Mouse (Mus musculus) hindbrain, embryonic 11.5 days (tissue): ENCODE measurements at regions not wholly inside any gene's neighbourhood (a gene's known extent, or its start where the extent isn't known, plus 50 kb on each side); places are given as distances from the start of the nearest gene placed in this dataset.
"Not testable (repeated sequence)": the region's sequence is repeated elsewhere in the genome, so short reads cannot be mapped to it uniquely, and the experiment has no call there.

Experiments
- ATAC-seq: fragments of 200-750 bp; cut with Nextera tagmentation; 2 replicates; pipeline ENCODE4 v1.8.0; 2017; ENCODE audit warnings: mild to moderate bottlenecking, moderate TSS enrichment, moderate library complexity; ENCODE audit not compliant: low FRiP score
- DNase-seq: peaks from one replicate; pipeline ENCODE4 v3.0.0-alpha.2; 2015; ENCODE audit warnings: low spot score
- H3K27ac ChIP-seq: fragments of 300-500 bp; sonication (generic); 2 replicates; pipeline ENCODE4 v1.5.1; 2014; ENCODE audit warnings: mild to moderate bottlenecking, low read depth, low read length
- H3K27me3 ChIP-seq: fragments of 300-500 bp; sonication (generic); 2 replicates; pipeline ENCODE4 v1.6.1; 2014; ENCODE audit warnings: mild to moderate bottlenecking, low read length, moderate library complexity, mixed read lengths; ENCODE audit not compliant: control insufficient read depth, insufficient read depth
- H3K36me3 ChIP-seq: fragments of 300-500 bp; sonication (generic); 2 replicates; pipeline ENCODE4 v1.6.1; 2014; ENCODE audit warnings: mild to moderate bottlenecking, low read length, moderate library complexity, mixed read lengths; ENCODE audit not compliant: control insufficient read depth, insufficient read depth
- H3K4me1 ChIP-seq: fragments of 300-500 bp; sonication (generic); replicated peaks from 2 replicates; pipeline ENCODE4 v1.6.1; 2014; ENCODE audit warnings: low read length, mixed read lengths; ENCODE audit not compliant: control insufficient read depth, insufficient read depth
- H3K4me2 ChIP-seq: fragments of 300-500 bp; sonication (generic); replicated peaks from 2 replicates; pipeline ENCODE4 v1.6.1; 2014; ENCODE audit warnings: mild to moderate bottlenecking, low read depth, low read length
- H3K4me3 ChIP-seq: fragments of 300-500 bp; sonication (generic); 2 replicates; pipeline ENCODE4 v1.5.1; 2014; ENCODE audit warnings: low read depth, low read length
- H3K9ac ChIP-seq: fragments of 300-500 bp; sonication (generic); 2 replicates; pipeline ENCODE4 v1.6.1; 2014; ENCODE audit warnings: low read depth, low read length
- H3K9me3 ChIP-seq: fragments of 300-500 bp; sonication (generic); 2 replicates; pipeline ENCODE4 v1.6.1; 2016; ENCODE audit warnings: low read length; ENCODE audit not compliant: control insufficient read depth
- WGBS: fragments of 180-500 bp; shearing (Covaris S2); extraction: QIAGEN DNeasy Blood & Tissue Kit; methylation state at CpG from one replicate; pipeline ENCODE4 v1.1.7; 2014; 5-methylcytosine and 5-hydroxymethylcytosine counted together

DNA sequence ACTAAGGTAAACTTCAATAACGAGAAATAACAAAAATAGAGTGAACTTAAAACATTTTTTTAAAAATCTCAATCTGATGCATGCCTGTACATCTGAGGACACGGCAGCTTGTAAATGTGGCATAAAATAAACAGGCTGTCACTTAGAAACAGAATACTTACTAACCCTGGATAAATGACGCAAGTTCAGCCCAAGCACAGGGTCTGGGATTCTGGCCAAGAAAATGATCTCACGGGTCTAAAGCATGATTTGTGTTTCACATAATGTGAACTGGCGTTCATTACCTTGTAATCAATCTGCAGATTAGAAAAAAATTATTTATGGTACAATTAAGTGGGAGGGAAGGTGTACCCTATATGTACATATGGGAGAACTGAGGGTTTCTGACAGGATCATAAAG lies 512.1 kb upstream of the Vrk2 start:
- Histone ChIP-seq H3K4me2 (no peak overlapping the region), H3K4me3 (no peak overlapping the region), H3K9me3 (no peaks in the 10 kb centered on the region), H3K36me3 (no peaks in the 10 kb centered on the region), H3K9ac (no peak overlapping the region), H3K4me1 (no peaks in the 10 kb centered on the region), H3K27me3 (no peaks in the 10 kb centered on the region), H3K27ac (no peak overlapping the region)
- DNase-seq (no peak), ATAC-seq (no peak)
- 82% methylated on average over 5 of the region's 5 CpGs for WGBS

GRCm38 (mm10) chr11:27102906-27103305 lies 509.1 kb upstream of the Vrk2 start:
- H3K9me3 ChIP-seq, result no peaks in the 10 kb centered on the region
- no peak overlapping the region for H3K9ac ChIP-seq
- ATAC-seq (no peak), DNase-seq (no peak)
- H3K4me3 ChIP-seq, result no peak overlapping the region
- no peaks in the 10 kb centered on the region for H3K4me1 ChIP-seq
- no peak overlapping the region for H3K27ac ChIP-seq
- no peaks in the 10 kb centered on the region for H3K36me3 ChIP-seq
- no peaks in the 10 kb centered on the region for H3K27me3 ChIP-seq
- H3K4me2 ChIP-seq, result no peak overlapping the region

DNA sequence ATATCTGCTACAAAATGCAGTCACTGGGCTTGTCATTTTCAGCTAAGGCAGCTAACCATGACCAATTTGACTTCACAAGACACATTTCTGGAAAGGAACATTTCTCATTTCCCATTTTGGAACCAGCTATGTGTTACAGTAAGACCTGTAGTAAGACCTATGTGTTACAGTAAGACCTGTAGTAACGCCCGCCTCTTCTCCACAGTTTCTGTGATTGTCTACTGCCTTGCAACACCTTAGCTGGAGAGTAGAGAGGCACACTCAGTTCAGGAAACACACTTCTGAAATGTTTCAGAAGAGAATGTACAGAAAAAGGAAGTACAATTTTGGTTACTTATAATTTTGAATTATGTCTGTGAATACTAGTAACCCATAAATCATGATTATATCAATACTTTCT lies 508.2 kb upstream of the Vrk2 start:
- Histone ChIP-seq H3K4me1 (no peaks in the 10 kb centered on the region), H3K36me3 (no peaks in the 10 kb centered on the region), H3K9me3 (no peaks in the 10 kb centered on the region), H3K9ac (no peak overlapping the region), H3K27me3 (no peaks in the 10 kb centered on the region), H3K4me2 (no peak overlapping the region), H3K4me3 (no peak overlapping the region), H3K27ac (no peak overlapping the region)
- DNase-seq, result no peak
- 92% methylated on average over 2 of the region's 2 CpGs for WGBS
- no peak for ATAC-seq

- Histone ChIP-seq H3K4me2 (no peak overlapping the region), H3K4me1 (no peaks in the 10 kb centered on the region), H3K9me3 (no peaks in the 10 kb centered on the region), H3K27me3 (no peaks in the 10 kb centered on the region), H3K9ac (no peak overlapping the region), H3K4me3 (no peak overlapping the region), H3K36me3 (no peaks in the 10 kb centered on the region), H3K27ac (no peak overlapping the region)
- ATAC-seq (no peak), DNase-seq (no peak)
These were observed 502.8 kb upstream of the Vrk2 start for GRCm38 (mm10) chr11:27096615-27097014.

- not testable (repeated sequence) for DNase-seq, H3K4me2 ChIP-seq, H3K9ac ChIP-seq, H3K27me3 ChIP-seq, ATAC-seq, H3K36me3 ChIP-seq, H3K9me3 ChIP-seq, H3K27ac ChIP-seq, H3K4me3 ChIP-seq, H3K4me1 ChIP-seq
These were observed 501.7 kb upstream of the Vrk2 start for GRCm38 (mm10) chr11:27095460-27095859.

DNA sequence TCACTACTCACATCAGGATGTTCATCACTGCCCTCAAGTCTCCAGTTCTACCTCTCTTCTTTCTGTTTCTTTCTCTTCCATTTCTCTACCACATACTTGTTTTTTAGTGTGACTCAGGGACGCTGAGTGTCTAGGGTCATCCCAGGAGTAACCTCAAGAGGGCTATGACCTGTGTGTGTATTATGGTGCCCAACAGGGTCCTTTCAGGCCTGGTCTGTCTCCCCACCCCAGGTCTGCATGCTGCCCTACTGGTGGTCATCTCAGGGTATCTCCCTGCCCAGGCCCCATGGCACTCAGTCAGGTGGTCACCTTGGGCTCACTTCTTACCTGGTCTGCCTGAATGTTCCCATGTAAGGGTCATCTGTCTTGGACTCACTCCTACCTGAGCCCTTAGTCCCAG lies 492.7 kb upstream of the Vrk2 start:
- WGBS, result 96% methylated on average over 1 of the region's 1 CpGs
- Histone ChIP-seq H3K27me3 (no peaks in the 10 kb centered on the region), H3K4me1 (no peaks in the 10 kb centered on the region), H3K27ac (no peak overlapping the region), H3K4me2 (no peak overlapping the region), H3K9me3 (no peaks in the 10 kb centered on the region), H3K4me3 (no peak overlapping the region), H3K9ac (no peak overlapping the region), H3K36me3 (no peaks in the 10 kb centered on the region)
- no peak for DNase-seq
- ATAC-seq, result peak; percentile 63

GRCm38 (mm10) chr11:27081188-27081587 lies 487.4 kb upstream of the Vrk2 start:
- no peaks in the 10 kb centered on the region for H3K36me3 ChIP-seq
- ATAC-seq (no peak), DNase-seq (no peak)

GRCm38 (mm10) chr11:27070381-27070780 lies 476.6 kb upstream of the Vrk2 start:
- no peaks in the 10 kb centered on the region for H3K9me3 ChIP-seq
- DNase-seq (no peak), ATAC-seq (no peak)
- H3K4me1 ChIP-seq, result no peaks in the 10 kb centered on the region
- no peak overlapping the region for H3K9ac ChIP-seq
- no peak overlapping the region for H3K4me2 ChIP-seq
- H3K36me3 ChIP-seq, result no peaks in the 10 kb centered on the region
- no peak overlapping the region for H3K27ac ChIP-seq
- no peaks in the 10 kb centered on the region for H3K27me3 ChIP-seq
- H3K4me3 ChIP-seq, result no peak overlapping the region

More at GRCm38 (mm10) chr11:27081188-27081587, 487.4 kb upstream of the Vrk2 start:
- Histone ChIP-seq H3K4me3 (no peak overlapping the region), H3K9me3 (no peaks in the 10 kb centered on the region), H3K27me3 (no peaks in the 10 kb centered on the region), H3K4me1 (no peaks in the 10 kb centered on the region), H3K4me2 (no peak overlapping the region), H3K9ac (no peak overlapping the region), H3K27ac (no peak overlapping the region)

- ATAC-seq, result no peak
- no peak overlapping the region for H3K27ac ChIP-seq
- no peaks in the 10 kb centered on the region for H3K36me3 ChIP-seq
- no peak overlapping the region for H3K4me2 ChIP-seq
- DNase-seq, result no peak
- H3K27me3 ChIP-seq, result no peaks in the 10 kb centered on the region
- no peaks in the 10 kb centered on the region for H3K4me1 ChIP-seq
- 83% methylated on average over 1 of the region's 1 CpGs for WGBS
- no peaks in the 10 kb centered on the region for H3K9me3 ChIP-seq
- H3K9ac ChIP-seq, result no peak overlapping the region
- H3K4me3 ChIP-seq, result no peak overlapping the region
These were observed 433.5 kb upstream of the Vrk2 start for GRCm38 (mm10) chr11:27027243-27027852.
